Mouse (Mus musculus) brown adipose tissue, adult 24 weeks (tissue): ENCODE data around the gene Smpd3. TPM values are rescaled to one million over a fixed set of nuclear protein-coding genes. Genes with fewer than 3 reads are reported as not detected.

ENCODE experiments used
- H3K27ac ChIP-seq: fragments of 200-500 bp; replicated peaks from 2 replicates; pipeline ENCODE4 v1.5.1; 2012; ENCODE audit warnings: low read depth, mild to moderate bottlenecking, low read length
- H3K4me1 ChIP-seq: fragments of 200-500 bp; 2 replicates; pipeline ENCODE4 v1.6.1; 2012; ENCODE audit warnings: low read length, mixed read lengths; ENCODE audit not compliant: control insufficient read depth, insufficient read depth, insufficient read length
- H3K4me3 ChIP-seq: fragments of 200-500 bp; 2 replicates; pipeline ENCODE4 v1.5.1; 2012; ENCODE audit warnings: low read depth, mild to moderate bottlenecking, low read length, moderate library complexity; ENCODE audit not compliant: insufficient read depth
- polyA plus RNA-seq: library from polyadenylated mRNA; stranded (reverse); fragments of >200 nt; gene quantifications from 2 replicates; pipeline ENCODE4 v1.2.4, GENCODE M21; 2012; ENCODE audit not compliant: missing spikeins, insufficient read depth, insufficient read length

Smpd3 gene
- polyA plus RNA-seq, 1 experiment: 0.95 TPM

DNA sequence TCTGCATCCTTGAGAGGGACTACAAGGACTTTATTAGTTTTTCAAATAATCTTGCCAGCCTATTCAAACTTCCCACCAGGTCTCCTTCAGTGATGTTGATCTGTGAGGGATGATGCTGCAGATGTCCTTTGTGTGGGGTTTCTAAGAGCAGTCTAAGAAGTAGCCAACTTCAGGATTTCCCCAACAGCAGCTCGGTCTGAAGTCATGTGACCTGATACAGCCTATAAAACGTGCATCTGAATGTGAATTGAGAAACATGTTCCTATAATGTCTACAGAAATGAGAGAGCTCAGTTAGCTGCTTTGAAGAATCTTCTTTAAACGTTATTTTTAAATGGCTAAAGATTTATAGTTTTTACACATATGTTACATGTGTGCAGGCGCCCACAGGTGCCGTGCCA is 5.7 kb upstream of the Smpd3 start:
- no peak overlapping the region for H3K4me3 ChIP-seq
- no peak overlapping the region for H3K27ac ChIP-seq
- no peaks in the 10 kb centered on the region for H3K4me1 ChIP-seq

DNA sequence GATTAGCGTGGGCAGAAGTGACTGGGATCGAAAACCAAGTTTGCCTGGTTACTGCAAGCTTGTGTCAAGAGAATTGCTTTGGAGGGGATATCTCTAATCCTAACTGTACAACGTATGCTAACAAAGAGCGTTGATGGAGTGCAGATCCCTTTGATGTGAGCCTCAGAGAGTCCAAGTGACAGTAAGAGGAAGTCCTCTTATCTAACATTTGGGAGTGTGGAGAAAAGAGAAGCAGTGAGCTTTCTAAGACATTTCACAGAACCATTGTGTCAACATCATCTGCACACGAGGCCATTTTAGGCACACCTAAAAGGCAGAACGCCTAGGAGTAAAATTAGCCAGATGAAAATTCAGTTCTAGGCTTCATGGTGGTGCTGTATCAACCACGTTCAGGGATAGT is 5.0 kb upstream of the Smpd3 start:
- no peak overlapping the region for H3K27ac ChIP-seq
- H3K4me1 ChIP-seq: no peaks in the 10 kb centered on the region
- H3K4me3 ChIP-seq: no peak overlapping the region

DNA sequence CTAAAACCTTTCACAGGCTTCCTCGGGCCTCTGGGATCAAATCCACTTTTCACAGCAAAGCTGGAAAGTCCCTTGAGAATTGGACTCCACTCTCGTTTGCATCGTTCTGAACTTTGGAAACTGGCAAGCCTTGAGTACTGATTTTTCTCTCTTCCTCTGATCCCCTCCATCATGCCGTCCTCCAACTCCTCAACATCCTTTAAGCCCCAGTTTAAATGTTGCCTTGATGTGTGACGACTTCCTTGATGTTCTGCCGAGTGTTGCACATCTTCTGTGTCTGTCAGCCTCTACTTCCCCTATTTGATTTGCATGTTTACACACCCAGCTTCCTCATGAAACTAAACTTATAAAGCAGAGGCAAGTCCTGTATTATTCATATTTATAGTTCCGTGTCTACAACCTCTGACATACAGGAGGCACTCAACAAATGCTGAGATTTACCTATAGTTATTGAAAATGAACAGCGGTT is 987 bp upstream of the Smpd3 start:
- no peak overlapping the region; the same call in 1 of the 2 replicates for H3K27ac ChIP-seq
- H3K4me1 ChIP-seq: no peaks in the 10 kb centered on the region
- no peak overlapping the region for H3K4me3 ChIP-seq

DNA sequence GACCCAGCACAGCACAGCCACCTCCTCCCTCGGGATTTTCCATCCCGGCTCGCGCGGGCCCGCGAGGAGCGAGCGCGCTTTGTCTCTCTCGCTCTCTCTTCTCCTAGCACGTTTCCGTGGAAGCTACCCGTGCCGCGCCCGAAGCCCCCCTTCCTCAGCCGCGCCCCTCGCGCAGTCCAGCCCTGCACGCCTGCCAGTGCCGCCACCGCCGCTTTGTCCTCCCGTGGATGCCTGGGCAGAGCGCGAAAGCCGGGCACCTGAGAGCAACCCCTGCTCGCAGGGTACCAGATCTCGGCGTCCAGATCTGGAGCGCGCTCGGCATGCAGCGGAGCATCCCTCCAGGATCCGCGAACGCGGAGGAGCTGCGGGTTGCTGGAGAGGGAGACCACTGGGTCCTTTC is 1.2 kb downstream of the Smpd3 start:
- Histone ChIP-seq H3K4me3 (peak overlapping the region; percentile 18; the same call in 1 of the 2 replicates), H3K27ac (no peak overlapping the region), H3K4me1 (no peaks in the 10 kb centered on the region)

DNA sequence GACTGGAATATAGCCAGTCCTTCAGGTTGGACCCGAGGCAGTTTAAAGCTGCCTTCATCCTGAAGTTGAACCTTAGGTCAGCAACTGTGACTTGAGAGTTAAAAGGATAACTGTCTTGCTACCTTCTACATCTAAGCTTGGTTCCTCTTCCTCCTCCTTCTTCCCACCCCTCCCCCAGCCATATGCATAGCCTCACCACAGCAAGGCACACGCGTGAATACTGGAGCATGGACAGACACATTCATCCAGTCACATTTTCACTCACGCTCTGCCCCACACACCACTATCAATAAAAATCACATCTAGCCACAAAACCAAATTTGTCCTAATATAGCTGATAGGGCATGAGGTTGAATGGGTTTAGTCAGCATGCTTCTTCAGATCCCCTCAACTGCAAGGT is 1.8 kb downstream of the Smpd3 start:
- Histone ChIP-seq H3K27ac (no peak overlapping the region), H3K4me1 (no peaks in the 10 kb centered on the region), H3K4me3 (no peak overlapping the region)

DNA sequence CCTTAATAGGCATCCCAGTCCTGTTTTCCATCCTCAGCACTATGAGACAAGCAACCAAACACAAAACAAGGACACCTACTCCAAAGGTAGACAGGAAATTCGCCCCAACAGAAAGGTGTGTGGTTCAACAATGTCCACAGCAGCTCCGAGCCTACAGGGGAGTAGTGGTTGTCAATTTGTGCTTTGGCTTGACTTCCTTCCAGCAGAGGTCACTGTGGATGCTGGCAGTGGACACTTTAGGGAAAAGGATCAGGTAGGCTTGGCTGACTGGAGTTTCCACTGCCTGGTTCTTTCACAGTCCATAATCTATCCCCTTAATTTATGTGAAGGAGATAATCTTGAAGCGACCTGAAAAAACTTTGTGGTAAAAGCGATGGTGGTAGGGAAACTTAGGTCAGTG is 2.6 kb downstream of the Smpd3 start:
- H3K4me1 ChIP-seq: no peaks in the 10 kb centered on the region
- H3K27ac ChIP-seq: no peak overlapping the region
- H3K4me3 ChIP-seq: no peak overlapping the region

DNA sequence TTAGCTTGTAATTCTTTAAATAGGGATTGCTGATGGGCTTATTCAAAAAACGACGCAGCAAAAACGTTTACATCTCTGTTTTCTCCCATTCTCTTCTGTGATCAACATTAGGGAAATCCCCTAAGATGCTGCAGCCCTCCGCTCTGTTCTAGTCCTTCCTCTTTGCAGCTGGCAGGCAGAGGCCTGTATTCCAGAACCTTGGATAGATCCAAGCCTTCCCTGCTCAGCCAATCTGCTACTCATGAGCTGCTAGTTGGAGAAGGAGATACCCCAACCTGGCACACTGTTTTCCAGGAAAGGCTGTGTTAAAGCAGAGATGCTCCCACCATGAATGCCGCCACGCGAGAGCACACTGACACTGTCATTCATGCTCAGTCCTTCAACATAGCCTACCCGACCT is 4.4 kb downstream of the Smpd3 start:
- H3K4me1 ChIP-seq: no peaks in the 10 kb centered on the region
- H3K27ac ChIP-seq: no peak overlapping the region
- no peak overlapping the region for H3K4me3 ChIP-seq

DNA sequence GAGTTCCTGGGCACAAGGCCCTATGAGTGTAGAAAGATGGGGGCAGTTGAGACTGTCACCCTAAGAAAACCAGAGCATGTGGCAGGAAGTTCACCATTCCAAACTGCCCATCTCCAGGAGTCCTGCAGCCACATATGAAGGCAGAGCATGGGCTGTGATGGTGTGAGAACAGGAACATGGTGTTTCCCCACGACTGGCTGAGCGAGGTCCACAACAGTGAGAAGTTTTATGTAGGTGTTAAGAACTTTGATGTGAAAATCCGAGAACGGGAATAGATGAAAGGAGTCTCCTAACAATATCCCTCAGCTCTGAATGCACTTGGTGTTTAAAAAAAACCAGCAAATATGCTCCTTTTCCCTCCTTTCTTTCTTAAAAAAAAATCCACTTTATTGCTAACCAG is 5.3 kb downstream of the Smpd3 start:
- H3K4me1 ChIP-seq: no peaks in the 10 kb centered on the region
- no peak overlapping the region for H3K4me3 ChIP-seq
- H3K27ac ChIP-seq: no peak overlapping the region

DNA sequence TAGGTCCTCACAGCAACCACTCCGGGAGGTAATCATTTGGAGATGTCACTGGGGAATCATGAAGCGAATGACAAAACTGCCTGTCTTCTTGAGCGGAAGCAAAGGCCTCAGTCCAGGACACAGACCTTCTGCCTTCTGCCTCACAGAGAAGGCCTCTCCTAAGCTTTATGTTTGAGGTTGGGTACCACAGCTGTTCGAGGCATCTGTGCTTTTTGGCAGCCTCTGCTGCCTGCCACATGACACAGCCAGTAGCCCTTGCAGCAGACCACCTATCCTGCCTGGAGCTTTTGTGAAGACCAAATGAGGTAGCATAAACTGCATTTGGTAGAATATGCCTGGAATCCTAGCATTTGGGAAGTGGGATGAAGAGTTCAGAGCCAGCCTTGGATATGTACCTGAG is 11.2 kb downstream of the Smpd3 start:
- H3K4me1 ChIP-seq: no peaks in the 10 kb centered on the region
- H3K27ac ChIP-seq: no peak overlapping the region
- H3K4me3 ChIP-seq: no peak overlapping the region

DNA sequence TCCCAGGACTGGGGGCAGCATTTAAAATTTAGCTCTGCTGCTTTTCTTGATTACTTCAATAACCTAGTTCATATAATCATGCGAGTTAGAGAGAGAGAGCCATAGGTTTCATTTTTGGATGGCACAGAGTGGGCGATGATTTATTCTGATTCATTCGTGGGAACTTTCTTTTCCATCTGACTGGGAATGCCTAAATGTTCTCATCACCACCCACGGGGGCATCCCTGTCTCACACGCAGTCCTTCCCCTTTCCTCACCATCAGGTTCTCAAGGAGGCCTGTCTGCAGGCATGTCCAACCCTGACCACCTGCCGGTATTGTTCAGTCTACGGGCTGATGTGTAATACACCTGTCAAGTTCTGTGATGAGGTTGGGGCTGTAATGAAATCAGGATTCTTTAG is 16.4 kb downstream of the Smpd3 start:
- H3K27ac ChIP-seq: no peak overlapping the region
- H3K4me3 ChIP-seq: no peak overlapping the region
- no peaks in the 10 kb centered on the region; the same call in 1 of the 2 replicates for H3K4me1 ChIP-seq

DNA sequence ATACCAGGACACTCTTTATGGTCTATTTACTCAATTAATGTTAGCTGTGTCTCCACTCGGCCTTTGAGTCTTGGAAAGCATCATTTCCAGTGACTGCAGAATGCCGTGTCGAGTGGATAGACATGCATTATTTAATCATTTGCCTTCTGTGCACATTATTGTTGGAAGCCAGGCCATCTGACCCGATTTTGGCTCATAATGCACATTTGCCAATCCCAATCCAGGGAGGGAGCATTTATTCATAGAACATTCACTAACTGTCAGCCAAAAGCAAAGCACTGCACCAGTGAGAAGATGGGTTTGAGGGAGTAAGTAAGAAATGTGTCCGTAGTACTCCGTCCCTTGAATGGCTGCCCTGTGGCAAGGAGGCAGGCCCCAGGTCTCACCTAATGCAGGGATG is 17.8 kb downstream of the Smpd3 start:
- no peak overlapping the region for H3K27ac ChIP-seq
- no peak overlapping the region for H3K4me3 ChIP-seq
- no peaks in the 10 kb centered on the region; the same call in 1 of the 2 replicates for H3K4me1 ChIP-seq

DNA sequence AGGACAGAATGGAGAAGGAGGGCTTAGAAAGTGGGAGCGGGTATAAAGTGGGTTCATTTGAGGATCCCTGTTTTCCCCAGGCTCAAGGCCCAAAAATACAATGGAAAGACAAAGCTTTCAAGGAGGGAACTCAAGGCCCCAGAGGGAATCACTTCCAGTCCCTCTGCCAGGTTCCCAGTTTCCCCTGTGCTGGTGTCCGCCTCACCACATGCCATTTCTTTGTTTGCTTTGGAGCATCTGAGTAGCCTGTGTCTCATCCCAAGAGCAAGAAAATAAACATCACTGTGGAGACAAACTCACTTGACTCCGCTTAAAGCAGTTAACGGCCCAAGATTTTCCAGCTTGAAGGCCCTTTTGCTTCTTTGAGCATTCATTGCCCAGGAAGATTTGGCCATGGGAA is 20.7 kb downstream of the Smpd3 start:
- Histone ChIP-seq H3K4me3 (no peak overlapping the region), H3K27ac (no peak overlapping the region), H3K4me1 (no peaks in the 10 kb centered on the region; the same call in 1 of the 2 replicates)

DNA sequence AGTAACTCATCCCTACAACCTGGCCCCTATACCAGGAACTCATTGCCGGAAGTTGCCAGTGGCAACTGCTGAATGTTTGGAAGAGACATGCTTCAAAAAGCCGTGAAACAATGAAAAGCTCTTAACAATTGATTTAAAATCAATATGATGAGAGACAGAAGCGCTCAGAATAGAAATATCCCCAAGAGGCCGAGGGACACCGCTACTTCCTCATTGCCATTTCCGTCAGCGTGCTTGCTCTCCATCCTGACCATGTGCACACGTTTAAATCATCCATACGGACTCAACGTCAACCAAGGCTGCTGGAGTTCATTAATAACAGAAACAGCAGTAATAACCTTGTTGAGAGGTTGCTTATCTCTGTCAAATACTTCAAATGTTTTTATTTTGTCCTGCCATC is 21.3 kb downstream of the Smpd3 start:
- Histone ChIP-seq H3K4me1 (no peaks in the 10 kb centered on the region; the same call in 1 of the 2 replicates), H3K4me3 (no peak overlapping the region), H3K27ac (no peak overlapping the region)

DNA sequence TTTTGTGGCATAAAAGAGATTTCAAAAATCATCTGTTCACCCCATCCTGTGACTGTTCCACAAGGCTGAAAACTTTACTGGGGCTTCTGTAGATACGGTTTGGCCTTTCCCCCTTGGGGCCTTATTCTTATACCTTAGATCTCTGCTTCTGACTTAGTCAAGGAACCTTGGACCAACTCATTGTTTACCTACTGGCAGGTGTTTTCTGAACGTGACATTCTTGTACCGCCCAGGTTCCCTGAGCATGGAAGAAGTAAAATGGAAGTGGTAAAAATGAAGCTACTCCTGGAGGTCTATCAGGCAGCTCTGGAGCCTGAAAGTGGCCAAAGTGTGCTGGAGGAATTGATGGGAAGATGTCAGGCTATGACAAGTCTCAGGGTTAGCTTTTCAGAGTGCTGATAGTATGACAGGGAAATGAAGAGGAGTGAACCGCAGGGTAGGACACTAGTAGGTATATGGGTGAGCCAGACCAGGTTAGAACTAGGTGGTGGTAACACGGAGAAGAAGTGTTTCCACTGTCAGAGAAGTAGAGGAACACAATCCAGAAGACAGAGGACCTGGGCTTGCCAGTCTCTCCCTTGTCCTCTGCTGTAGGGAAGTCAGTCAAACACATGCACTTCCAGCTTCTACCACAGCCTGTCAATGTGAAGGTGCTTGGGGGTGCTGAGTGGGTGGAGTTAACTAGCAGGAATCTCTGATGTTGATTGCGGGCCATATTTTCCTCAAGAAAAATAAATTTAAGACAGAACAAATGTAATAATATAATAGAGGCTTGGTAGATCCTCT is 22.2 kb downstream of the Smpd3 start:
- Histone ChIP-seq H3K27ac (no peak overlapping the region), H3K4me1 (no peaks in the 10 kb centered on the region; the same call in 1 of the 2 replicates), H3K4me3 (no peak overlapping the region)

DNA sequence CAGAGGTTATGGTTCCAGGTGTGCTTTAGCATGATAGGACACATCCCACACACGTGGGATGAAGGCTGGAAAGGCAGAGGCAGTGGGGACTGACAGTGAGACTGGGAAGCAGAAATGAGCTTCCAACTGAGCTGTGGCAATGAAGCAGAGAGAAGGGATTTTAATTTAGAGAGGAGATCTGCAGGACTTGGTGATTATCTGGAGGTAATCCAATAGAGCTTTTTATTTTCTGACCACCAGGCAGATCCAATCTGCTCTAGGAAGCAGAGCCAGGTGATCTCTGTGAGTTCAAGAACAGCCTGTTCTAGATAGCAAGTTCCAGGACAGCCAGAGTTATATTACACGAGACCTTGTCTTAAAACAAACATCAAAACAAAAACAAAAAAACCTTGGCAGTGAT is 24.0 kb downstream of the Smpd3 start:
- no peak overlapping the region for H3K27ac ChIP-seq
- H3K4me3 ChIP-seq: no peak overlapping the region
- H3K4me1 ChIP-seq: no peaks in the 10 kb centered on the region; the same call in 1 of the 2 replicates

DNA sequence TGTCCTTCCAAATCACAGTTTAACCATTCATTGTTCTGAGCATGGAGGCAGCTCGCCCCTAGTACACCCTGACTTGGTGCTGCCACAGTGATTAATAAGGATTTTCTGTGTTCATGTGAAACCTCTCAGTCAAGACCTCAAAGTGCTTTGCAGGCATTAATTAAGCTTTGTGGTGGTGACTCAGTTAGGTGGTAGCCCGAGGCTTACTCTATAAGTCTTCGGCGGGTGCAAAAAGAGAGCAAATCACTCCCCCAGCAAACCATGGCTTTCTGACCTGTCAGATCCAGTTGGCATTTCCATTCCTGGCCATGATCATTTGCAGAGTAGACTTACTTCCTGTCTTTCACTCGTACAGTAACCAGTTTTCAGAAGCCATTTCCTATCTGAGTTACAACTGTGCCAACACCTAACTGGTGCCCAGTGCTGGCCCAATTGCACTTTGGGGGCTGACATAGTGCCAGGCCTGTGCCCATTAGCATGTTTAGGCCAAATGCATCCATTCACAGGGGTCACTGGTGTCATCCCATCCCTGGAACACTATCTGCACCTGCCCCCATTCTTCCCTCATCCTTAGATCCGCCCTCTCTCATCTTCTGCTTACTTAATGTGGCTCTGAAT is 24.6 kb downstream of the Smpd3 start:
- H3K27ac ChIP-seq: no peak overlapping the region
- H3K4me1 ChIP-seq: no peaks in the 10 kb centered on the region; the same call in 1 of the 2 replicates
- H3K4me3 ChIP-seq: no peak overlapping the region
